8 mouse cellular contexts compared by ENCODE assay signal in the genomic region with DNA sequence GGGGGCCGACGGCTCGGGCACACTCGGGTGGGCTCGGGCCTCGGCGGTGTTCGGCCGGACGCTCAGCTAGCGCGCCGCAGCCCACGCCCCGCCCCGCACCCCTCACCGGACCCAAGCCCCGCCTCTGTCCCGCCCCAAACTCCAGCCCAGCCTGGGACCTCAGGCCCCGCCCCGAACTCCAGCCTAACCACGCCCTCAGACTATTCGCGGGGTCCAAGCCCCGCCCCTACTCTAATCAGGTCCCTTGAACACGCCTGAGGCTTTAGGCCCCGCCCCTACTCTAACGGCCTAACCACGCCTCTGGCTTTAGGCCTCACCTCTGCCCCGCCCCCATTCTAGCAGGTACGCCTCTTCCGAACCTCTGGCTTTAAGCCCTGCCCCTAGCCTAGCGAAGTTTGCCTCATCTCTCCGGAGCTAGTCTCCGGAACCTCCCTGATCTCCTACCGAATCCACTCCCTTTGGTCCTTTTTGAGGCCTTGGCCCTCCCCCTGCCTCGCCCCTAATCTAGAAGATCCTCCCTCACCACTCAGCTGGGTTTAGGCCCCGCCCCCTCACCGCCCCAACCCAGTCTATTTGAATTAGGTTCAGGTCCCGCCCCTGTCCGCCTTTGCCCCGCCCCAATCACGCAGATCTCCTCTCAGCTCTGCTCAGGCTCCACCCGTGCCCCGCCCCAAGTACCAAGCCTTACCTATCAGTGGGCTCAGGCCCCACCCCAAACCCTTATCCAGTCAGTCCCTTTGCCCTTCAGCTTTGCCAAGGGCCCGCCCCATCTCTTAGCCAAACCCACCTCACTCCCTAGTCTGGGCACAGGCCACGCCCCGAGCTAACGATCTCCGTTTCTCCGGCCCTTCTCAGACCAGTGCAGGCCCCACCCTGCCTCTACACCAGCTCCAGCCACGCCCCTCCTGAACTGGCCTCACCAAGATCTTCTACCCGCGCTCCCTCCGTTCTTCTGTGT. TPM values are rescaled to one million over a fixed set of nuclear protein-coding genes. Genes with fewer than 3 reads are reported as not detected.
A peak's percentile ranks its signal among the peaks of the same experiment; 100 is the strongest.
DNase-seq lines count a peak whose midpoint lies in the region; ATAC-seq and TF ChIP-seq lines count a peak whose summit lies in the region.

No protein-coding gene starts in this region.

- peak; percentile 98 for DNase-seq in gastrocnemius, adult 8-10 months (ENCODE audit: low spot score in 2 of 2)
- DNase-seq in hindlimb bud, embryonic 11.5 days (ENCODE audit: extremely low spot score, low read depth, low spot score): peak; percentile 77
- DNase-seq in left cerebral cortex, adult 8-10 months (ENCODE audit: low spot score in 2 of 2): peak; percentile 86 to 98
- peak; percentile 98 for DNase-seq in right cerebral cortex, postnatal 10 days (ENCODE audit: low spot score in 2 of 2)
- peak; percentile 95 for DNase-seq in urinary bladder, postnatal 25 days (ENCODE audit: low spot score)

- peaks cover 65% of the 10 kb centered on the region for H3K27me3 ChIP-seq in megakaryocyte, embryonic 14.5 days (replicated peaks)

- no peak overlapping the region for H3K27ac ChIP-seq in cortical plate, adult 2 months (ENCODE audit: insufficient read depth, low read length)

- H3K36me3 ChIP-seq in megakaryocyte, embryonic 14.5 days (replicated peaks; ENCODE audit: low read length): no peaks in the 10 kb centered on the region

- peak overlapping the region; percentile 45 for H3K4me3 ChIP-seq in cortical plate, adult 2 months (ENCODE audit: insufficient read depth, low read length)
- peak overlapping the region; percentile 93 for H3K4me3 ChIP-seq in megakaryocyte, embryonic 14.5 days (replicated peaks)

- peaks cover 5% of the 10 kb centered on the region for H3K4me1 ChIP-seq in cortical plate, adult 2 months (ENCODE audit: control insufficient read depth, insufficient read depth, low read length)
- H3K4me1 ChIP-seq in megakaryocyte, embryonic 14.5 days: peaks cover 33% of the 10 kb centered on the region

- peak; percentile 71 for ATAC-seq in activated CD4-positive, CD25-positive, alpha-beta regulatory T cell, adult 4 months

- no peaks in the 10 kb centered on the region for H3K9me3 ChIP-seq in megakaryocyte, embryonic 14.5 days

- TF ChIP-seq CTCF in cortical plate, adult 2 months (IDR thresholded peaks at IDR 0.05; ENCODE audit: extremely low read depth, insufficient read depth, low read length): no peak

- peak; percentile 35; the same call in 1 of the 2 replicates for TF ChIP-seq POLR2A in cortical plate, adult 2 months (IDR thresholded peaks at IDR 0.05; ENCODE audit: extremely low read depth, insufficient read depth, low read length)

RNA-seq across cellular contexts. Expression of gene Garnl3, which starts 0.6 kb away (rescaled TPM):
- under 1 TPM in 1 of 2 experiments, not detected in 1; 0.22 TPM for polyA plus RNA-seq in activated CD4-positive, CD25-positive, alpha-beta regulatory T cell, adult 4 months (2017; shearing (Covaris generic))
- polyA plus RNA-seq in cortical plate, adult 2 months (2012; rRNA removed): 123 and 124 TPM in 2 replicates
- total RNA-seq in gastrocnemius, adult 8-10 months (2022): 1 to 10 TPM in 1 of 4 experiments, under 1 TPM in 2, not detected in 1; 0.32 to 1.1 (median 0.99) TPM
- 100 to 1,000 TPM in 3 of 4 experiments, 10 to 100 TPM in 1; 90.0 to 133 (median 114) TPM for total RNA-seq in left cerebral cortex, adult 8-10 months (2022)
- 0.06 TPM in 1 of 2 replicates, not detected in the other for polyA plus RNA-seq in megakaryocyte, embryonic 14.5 days (2012; ENCODE audit: insufficient read depth, low replicate concordance)

Comparison
In these comparisons a context has a peak if more than half of its experiments do, and no peak if none do; other contexts are left out.
1. RNA of gene Garnl3, which starts 0.6 kb away (polyA plus RNA-seq): 123 to 124 TPM in cortical plate, adult 2 months; 0.22 TPM in activated CD4-positive, CD25-positive, alpha-beta regulatory T cell, adult 4 months and 0.06 TPM in megakaryocyte, embryonic 14.5 days; every median in the first group is over 10 times any median in the second.
2. Peak in every context shown above with its lines, with median percentiles within 50 percentile points of each other: DNase-seq.